Mouse (Mus musculus) myocyte (in vitro differentiated cells): ENCODE results near the gene Xylb.

Experiments
- CEBPB ChIP-seq: IDR thresholded peaks from 2 replicates; pipeline ENCODE4 v1.6.1; 2011; ENCODE audit warnings: mild to moderate bottlenecking, moderate library complexity; ENCODE audit not compliant: poor library complexity, insufficient read depth, severe bottlenecking
- MAX ChIP-seq: IDR thresholded peaks from one replicate; pipeline ENCODE4 v1.6.1; 2011; ENCODE audit warnings: low read depth, mild to moderate bottlenecking, control low read depth
- POLR2A ChIP-seq: IDR thresholded peaks from one replicate; pipeline ENCODE4 v1.6.1; 2011; ENCODE audit warnings: low read depth, mild to moderate bottlenecking, control low read depth, moderate library complexity; ENCODE audit not compliant: insufficient read length
- POLR2AphosphoS2 ChIP-seq: IDR thresholded peaks from one replicate; pipeline ENCODE4 v1.6.1; 2011; ENCODE audit warnings: low read depth, control low read depth; ENCODE audit not compliant: insufficient read length
- SRF ChIP-seq: IDR thresholded peaks from one replicate; pipeline ENCODE4 v1.6.1; 2011; ENCODE audit warnings: low read depth; ENCODE audit not compliant: control insufficient read depth, insufficient read length
- TCF12 ChIP-seq: IDR thresholded peaks from one replicate; pipeline ENCODE4 v1.6.1; 2011; ENCODE audit warnings: mild to moderate bottlenecking, control low read depth; ENCODE audit not compliant: poor library complexity, insufficient read depth, severe bottlenecking
- USF1 ChIP-seq: IDR thresholded peaks from one replicate; pipeline ENCODE4 v1.6.1; 2011; ENCODE audit warnings: low read depth, mild to moderate bottlenecking, control low read depth, moderate library complexity

- TF ChIP-seq POLR2A (peak; percentile 52), USF1 (no peak), CEBPB (no peak), MAX (no peak), POLR2AphosphoS2 (no peak), SRF (no peak), TCF12 (no peak)
These were observed at the start of gene Xylb for GRCm38 (mm10) chr9:119357331-119358057.
